Mouse (Mus musculus): ENCODE measurements at regions not wholly inside any gene's neighbourhood (a gene's known extent, or its start where the extent isn't known, plus 50 kb on each side); places are given as distances from the start of the nearest gene placed in this dataset.

GRCm38 (mm10) chr7:133492626-133493025 is 109.3 kb downstream of the Tex36 start:
- Histone ChIP-seq H3K4me2 (replicated peaks) (no peak overlapping the region), H3K27ac (no peak overlapping the region), H3K27me3 (replicated peaks) (no peaks in the 10 kb centered on the region), H3K9ac (no peak overlapping the region), H3K4me3 (replicated peaks) (no peak overlapping the region), H3K36me3 (no peaks in the 10 kb centered on the region), H3K4me1 (replicated peaks) (0 out of 2 replicates have a peak, but pooled peaks cover 3% of the 10 kb centered on the region), H3K9me3 (no peaks in the 10 kb centered on the region)
- no peak for ATAC-seq
- 36% methylated on average over 6 of the region's 6 CpGs for WGBS

GRCm38 (mm10) chr7:133487887-133488630 is 113.9 kb downstream of the Tex36 start:
- no peaks in the 10 kb centered on the region for H3K9me3 ChIP-seq
- 0 out of 2 replicates have a peak, but pooled peaks cover 3% of the 10 kb centered on the region for H3K4me1 ChIP-seq (replicated peaks)
- no peaks in the 10 kb centered on the region for H3K36me3 ChIP-seq
- H3K4me3 ChIP-seq (replicated peaks) = no peak overlapping the region
- WGBS = 44% methylated on average over 7 of the region's 7 CpGs
- no peak overlapping the region for H3K9ac ChIP-seq
- peak; percentile 61; the same call in 1 of the 2 replicates for ATAC-seq
- H3K27me3 ChIP-seq (replicated peaks) = no peaks in the 10 kb centered on the region
- 0 out of 2 replicates have a peak overlapping the region, but pooled peaks have one; percentile 54 for H3K27ac ChIP-seq
- H3K4me2 ChIP-seq (replicated peaks) = no peak overlapping the region

GRCm38 (mm10) chr7:133484430-133484841 is 117.5 kb downstream of the Tex36 start:
- WGBS = 72% methylated on average over 8 of the region's 8 CpGs
- no peak overlapping the region for H3K4me2 ChIP-seq (replicated peaks)
- no peak overlapping the region for H3K27ac ChIP-seq
- H3K9ac ChIP-seq = no peak overlapping the region
- no peaks in the 10 kb centered on the region for H3K36me3 ChIP-seq
- H3K4me3 ChIP-seq (replicated peaks) = no peak overlapping the region
- H3K4me1 ChIP-seq (replicated peaks) = no peaks in the 10 kb centered on the region
- no peaks in the 10 kb centered on the region for H3K9me3 ChIP-seq
- no peak for ATAC-seq
- H3K27me3 ChIP-seq (replicated peaks) = no peaks in the 10 kb centered on the region

- Histone ChIP-seq H3K4me2 (replicated peaks) (no peak overlapping the region), H3K27ac (no peak overlapping the region), H3K9ac (no peak overlapping the region), H3K9me3 (no peaks in the 10 kb centered on the region), H3K27me3 (replicated peaks) (no peaks in the 10 kb centered on the region), H3K4me1 (replicated peaks) (no peaks in the 10 kb centered on the region), H3K36me3 (no peaks in the 10 kb centered on the region), H3K4me3 (replicated peaks) (no peak overlapping the region)
- ATAC-seq = no peak
- 40% methylated on average over 6 of the region's 6 CpGs for WGBS
Observed at GRCm38 (mm10) chr7:133481529-133481928, 120.4 kb downstream of the Tex36 start.

- no peak overlapping the region for H3K4me3 ChIP-seq (replicated peaks)
- WGBS = 31% methylated on average over 7 of the region's 7 CpGs
- no peak overlapping the region for H3K27ac ChIP-seq
- no peak for ATAC-seq
- H3K4me1 ChIP-seq (replicated peaks) = no peaks in the 10 kb centered on the region
- H3K9me3 ChIP-seq = no peaks in the 10 kb centered on the region
- no peak overlapping the region for H3K9ac ChIP-seq
- H3K36me3 ChIP-seq = no peaks in the 10 kb centered on the region
- no peaks in the 10 kb centered on the region for H3K27me3 ChIP-seq (replicated peaks)
- H3K4me2 ChIP-seq (replicated peaks) = no peak overlapping the region
Observed at GRCm38 (mm10) chr7:133479679-133480078, 122.3 kb downstream of the Tex36 start.

- H3K9me3 ChIP-seq = no peaks in the 10 kb centered on the region
- no peak overlapping the region for H3K27ac ChIP-seq
- 82% methylated on average over 5 of the region's 5 CpGs for WGBS
- no peak overlapping the region for H3K4me3 ChIP-seq (replicated peaks)
- ATAC-seq = no peak
- no peak overlapping the region for H3K9ac ChIP-seq
- no peaks in the 10 kb centered on the region for H3K27me3 ChIP-seq (replicated peaks)
- no peaks in the 10 kb centered on the region for H3K36me3 ChIP-seq
- no peak overlapping the region for H3K4me2 ChIP-seq (replicated peaks)
- H3K4me1 ChIP-seq (replicated peaks) = no peaks in the 10 kb centered on the region
Observed at GRCm38 (mm10) chr7:133477933-133478332, 124.0 kb downstream of the Tex36 start.

- ATAC-seq = no peak
- Histone ChIP-seq H3K36me3 (no peaks in the 10 kb centered on the region), H3K4me1 (replicated peaks) (no peaks in the 10 kb centered on the region), H3K4me2 (replicated peaks) (no peak overlapping the region), H3K4me3 (replicated peaks) (no peak overlapping the region), H3K9me3 (no peaks in the 10 kb centered on the region), H3K9ac (no peak overlapping the region), H3K27me3 (replicated peaks) (no peaks in the 10 kb centered on the region), H3K27ac (no peak overlapping the region)
- 83% methylated on average over 6 of the region's 6 CpGs for WGBS
Observed at GRCm38 (mm10) chr7:133477221-133477620, 124.7 kb downstream of the Tex36 start.

GRCm38 (mm10) chr7:133471706-133472105 is 130.3 kb downstream of the Tex36 start:
- no peaks in the 10 kb centered on the region for H3K27me3 ChIP-seq (replicated peaks)
- no peak for ATAC-seq
- H3K9ac ChIP-seq = no peak overlapping the region
- no peak overlapping the region for H3K4me2 ChIP-seq (replicated peaks)
- H3K27ac ChIP-seq = no peak overlapping the region
- H3K9me3 ChIP-seq = no peaks in the 10 kb centered on the region
- peaks cover 14% of the 10 kb centered on the region; the same call in 1 of the 2 replicates for H3K4me1 ChIP-seq (replicated peaks)
- 61% methylated on average over 5 of the region's 5 CpGs for WGBS
- no peaks in the 10 kb centered on the region for H3K36me3 ChIP-seq
- H3K4me3 ChIP-seq (replicated peaks) = no peak overlapping the region

- H3K9ac ChIP-seq = no peak overlapping the region
- WGBS = 38% methylated on average over 3 of the region's 3 CpGs
- H3K27ac ChIP-seq = no peak overlapping the region
- no peak overlapping the region for H3K4me2 ChIP-seq (replicated peaks)
- H3K4me1 ChIP-seq (replicated peaks) = peaks cover 14% of the 10 kb centered on the region; the same call in 1 of the 2 replicates
- no peaks in the 10 kb centered on the region for H3K9me3 ChIP-seq
- no peaks in the 10 kb centered on the region for H3K27me3 ChIP-seq (replicated peaks)
- no peak overlapping the region for H3K4me3 ChIP-seq (replicated peaks)
- peak; percentile 49 for ATAC-seq
- no peaks in the 10 kb centered on the region for H3K36me3 ChIP-seq
Observed at GRCm38 (mm10) chr7:133470620-133470958, 131.4 kb downstream of the Tex36 start.

GRCm38 (mm10) chr7:133469952-133470619 is 131.9 kb downstream of the Tex36 start:
- Histone ChIP-seq H3K9ac (no peak overlapping the region), H3K27ac (no peak overlapping the region), H3K27me3 (replicated peaks) (no peaks in the 10 kb centered on the region), H3K9me3 (no peaks in the 10 kb centered on the region), H3K36me3 (no peaks in the 10 kb centered on the region), H3K4me1 (replicated peaks) (peaks cover 14% of the 10 kb centered on the region; the same call in 1 of the 2 replicates), H3K4me2 (replicated peaks) (no peak overlapping the region), H3K4me3 (replicated peaks) (no peak overlapping the region)
- ATAC-seq = peak; percentile 83
- WGBS = 45% methylated on average over 6 of the region's 6 CpGs

GRCm38 (mm10) chr7:133469106-133469505 is 132.9 kb downstream of the Tex36 start:
- Histone ChIP-seq H3K27ac (no peak overlapping the region), H3K4me3 (replicated peaks) (no peak overlapping the region), H3K9me3 (no peaks in the 10 kb centered on the region), H3K4me1 (replicated peaks) (peaks cover 14% of the 10 kb centered on the region; the same call in 1 of the 2 replicates), H3K9ac (no peak overlapping the region), H3K27me3 (replicated peaks) (no peaks in the 10 kb centered on the region), H3K36me3 (no peaks in the 10 kb centered on the region), H3K4me2 (replicated peaks) (no peak overlapping the region)
- ATAC-seq = no peak
- WGBS = 47% methylated on average over 3 of the region's 3 CpGs

- no peak for ATAC-seq
- 31% methylated on average over 3 of the region's 3 CpGs for WGBS
- no peak overlapping the region for H3K4me3 ChIP-seq (replicated peaks)
- H3K36me3 ChIP-seq = no peaks in the 10 kb centered on the region
- H3K9ac ChIP-seq = no peak overlapping the region
- H3K9me3 ChIP-seq = no peaks in the 10 kb centered on the region
- H3K4me2 ChIP-seq (replicated peaks) = no peak overlapping the region
- no peak overlapping the region for H3K27ac ChIP-seq
- H3K4me1 ChIP-seq (replicated peaks) = peaks cover 14% of the 10 kb centered on the region; the same call in 1 of the 2 replicates
- no peaks in the 10 kb centered on the region for H3K27me3 ChIP-seq (replicated peaks)
Observed at GRCm38 (mm10) chr7:133468346-133468745, 133.6 kb downstream of the Tex36 start.

Data from intestine, embryonic 15.5 days (tissue).